7 mouse cellular contexts compared by ENCODE assay signal in the genomic region with DNA sequence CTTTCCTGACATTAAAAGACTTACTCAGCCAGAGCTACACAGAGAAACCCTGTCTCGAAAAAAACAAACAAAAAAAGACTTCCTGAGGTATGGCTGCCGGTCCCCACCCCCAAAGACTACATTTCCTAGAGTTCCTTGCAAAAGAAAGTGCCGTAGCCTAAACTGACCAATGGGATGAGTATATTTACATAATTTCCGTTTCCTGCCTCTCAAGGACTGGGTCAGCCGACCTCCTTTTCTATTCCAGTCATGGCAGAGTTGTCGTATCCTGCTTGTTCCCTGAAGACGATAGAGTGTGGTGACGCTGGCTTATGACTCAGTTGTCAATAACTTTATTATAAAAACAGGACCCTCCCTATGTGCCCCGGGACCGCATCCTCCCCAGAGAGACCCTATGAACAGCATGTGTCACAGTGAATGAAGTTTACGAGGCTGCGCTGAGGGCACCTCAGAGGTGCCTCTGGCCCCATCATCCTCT. TPM values are rescaled to one million over a fixed set of nuclear protein-coding genes. Genes with fewer than 3 reads are reported as not detected.
DNase-seq lines count a peak whose midpoint lies in the region; ATAC-seq and TF ChIP-seq lines count a peak whose summit lies in the region.

No protein-coding gene starts in this region.

- H3K27ac ChIP-seq in MEL (ENCODE audit: control insufficient read depth, low read depth, low read length): peak overlapping the region; percentile 87
- H3K27ac ChIP-seq in brown adipose tissue, adult 24 weeks (replicated peaks; ENCODE audit: low read depth, low read length): peak overlapping the region; percentile 94
- no peak overlapping the region for H3K27ac ChIP-seq in forebrain, embryonic 11.5 days (ENCODE audit: low read depth, low read length)
- H3K27ac ChIP-seq in hindbrain, embryonic 14.5 days: peak overlapping the region; percentile 70

- peak; percentile 63 to 94; a peak in 3 of 4 replicates for TF ChIP-seq POLR2A in MEL (IDR thresholded peaks at IDR 0.05; ENCODE audit: control insufficient read depth in 1 of 2, insufficient read depth in 1 of 2, low read depth in 1 of 2, low read length in 2 of 2, poor library complexity in 1 of 2)

- no peak for TF ChIP-seq EP300 in MEL (IDR thresholded peaks at IDR 0.05; ENCODE audit: low read depth in 1 of 2, low read length in 2 of 2)

- peak; percentile 93 for DNase-seq in MEL (ENCODE audit: low read depth, low spot score)
- DNase-seq in forebrain, embryonic 11.5 days (ENCODE audit: low spot score): no peak
- peak; percentile 83 for DNase-seq in hindbrain, embryonic 14.5 days (ENCODE audit: low spot score)
- peak; percentile 77 for DNase-seq in left cerebral cortex, adult 11 months (ENCODE audit: low spot score)
- DNase-seq in lung, postnatal 36 days: peak; percentile 91
- DNase-seq in right cerebral cortex, postnatal 10 days (ENCODE audit: low spot score in 2 of 2): peak; percentile 83 to 89

- WGBS in forebrain, embryonic 11.5 days: 26% methylated on average over 12 of the region's 12 CpGs
- WGBS in hindbrain, embryonic 14.5 days: 22% methylated on average over 12 of the region's 12 CpGs

- H3K9me3 ChIP-seq in MEL (replicated peaks; ENCODE audit: insufficient read depth, low read length): no peaks in the 10 kb centered on the region
- no peaks in the 10 kb centered on the region for H3K9me3 ChIP-seq in forebrain, embryonic 11.5 days (ENCODE audit: control insufficient read depth, low read length)
- H3K9me3 ChIP-seq in hindbrain, embryonic 14.5 days (ENCODE audit: control insufficient read depth, low read length): no peaks in the 10 kb centered on the region

- H3K4me1 ChIP-seq in MEL (ENCODE audit: control insufficient read depth in 1 of 2, insufficient read depth in 2 of 2, low read length in 2 of 2): peaks cover 0 to 14% of the 10 kb centered on the region in 2 experiments; a peak in 2 of 4 replicates
- H3K4me1 ChIP-seq in brown adipose tissue, adult 24 weeks (ENCODE audit: control insufficient read depth, insufficient read depth, insufficient read length, low read length): peaks cover 8% of the 10 kb centered on the region
- H3K4me1 ChIP-seq in forebrain, embryonic 11.5 days (replicated peaks; ENCODE audit: control insufficient read depth, insufficient read depth, low read length): no peaks in the 10 kb centered on the region
- H3K4me1 ChIP-seq in hindbrain, embryonic 14.5 days (replicated peaks; ENCODE audit: control insufficient read depth, insufficient read depth, low read length): no peaks in the 10 kb centered on the region; the same call in 1 of the 2 replicates

- peak overlapping the region; percentile 88 for H3K9ac ChIP-seq in MEL (ENCODE audit: control insufficient read depth, low read depth, low read length, poor library complexity, severe bottlenecking)
- H3K9ac ChIP-seq in forebrain, embryonic 11.5 days (ENCODE audit: low read length): peak overlapping the region; percentile 46
- H3K9ac ChIP-seq in hindbrain, embryonic 14.5 days: peak overlapping the region; percentile 55

- TF ChIP-seq RAD21 in MEL (IDR thresholded peaks at IDR 0.05; ENCODE audit: low read depth, low read length): no peak

- peak; percentile 85 for ATAC-seq in forebrain, embryonic 11.5 days (replicated peaks; ENCODE audit: low FRiP score)
- ATAC-seq in hindbrain, embryonic 14.5 days (ENCODE audit: low FRiP score): peak; percentile 87

- peaks cover 0 to 7% of the 10 kb centered on the region in 2 experiments; a peak in 3 of 4 replicates for H3K36me3 ChIP-seq in MEL (ENCODE audit: control insufficient read depth in 1 of 2, insufficient read depth in 2 of 2, low read length in 2 of 2)
- H3K36me3 ChIP-seq in forebrain, embryonic 11.5 days (ENCODE audit: control insufficient read depth, insufficient read depth, low read length): no peaks in the 10 kb centered on the region
- H3K36me3 ChIP-seq in hindbrain, embryonic 14.5 days (replicated peaks; ENCODE audit: control insufficient read depth, insufficient read depth): peaks cover 11% of the 10 kb centered on the region

- TF ChIP-seq CTCF in MEL (IDR thresholded peaks at IDR 0.05 in 2 of 3, conservative IDR thresholded peaks at IDR 0.05 in 1 of 3; ENCODE audit: control insufficient read depth in 1 of 3, insufficient read depth in 1 of 3, low read depth in 2 of 3, low read length in 3 of 3, poor library complexity in 1 of 3, severe bottlenecking in 1 of 3): no peak

- peaks cover 2% of the 10 kb centered on the region; the same call in 1 of the 2 replicates for H3K79me2 ChIP-seq in MEL (ENCODE audit: control insufficient read depth, insufficient read depth, low read length, poor library complexity)

- H3K4me2 ChIP-seq in forebrain, embryonic 11.5 days (ENCODE audit: low read depth, low read length, severe bottlenecking): peak overlapping the region; percentile 55
- H3K4me2 ChIP-seq in hindbrain, embryonic 14.5 days (replicated peaks): peak overlapping the region; percentile 56

- H3K4me3 ChIP-seq in MEL (ENCODE audit: control insufficient read depth in 1 of 2, insufficient read depth in 1 of 2, low read depth in 2 of 2, low read length in 2 of 2): peak overlapping the region; percentile 72 to 74
- H3K4me3 ChIP-seq in brown adipose tissue, adult 24 weeks (ENCODE audit: insufficient read depth, low read depth, low read length): peak overlapping the region; percentile 61
- H3K4me3 ChIP-seq in forebrain, embryonic 11.5 days (ENCODE audit: low read depth, low read length): peak overlapping the region; percentile 27
- peak overlapping the region; percentile 29 for H3K4me3 ChIP-seq in hindbrain, embryonic 14.5 days (replicated peaks; ENCODE audit: low read length)

- no peaks in the 10 kb centered on the region for H3K27me3 ChIP-seq in MEL (ENCODE audit: control insufficient read depth in 1 of 2, insufficient read depth in 2 of 2, low read length in 2 of 2)
- no peaks in the 10 kb centered on the region for H3K27me3 ChIP-seq in forebrain, embryonic 11.5 days (ENCODE audit: control insufficient read depth, insufficient read depth, low read length)
- H3K27me3 ChIP-seq in hindbrain, embryonic 14.5 days (ENCODE audit: control insufficient read depth, insufficient read depth, low read length): no peaks in the 10 kb centered on the region

TF ChIP-seq in MEL, 35 proteins besides CTCF, POLR2A, EP300 and RAD21 (continues in another document):
- TF ChIP-seq SIN3A (IDR thresholded peaks at IDR 0.05; ENCODE audit: low read length) (peak; percentile 75), CHD1 (IDR thresholded peaks at IDR 0.05; ENCODE audit: low read depth, low read length) (no peak), UBTF (IDR thresholded peaks at IDR 0.05; ENCODE audit: borderline replicate concordance, insufficient read depth, low read depth, low read length) (no peak), JUND (IDR thresholded peaks at IDR 0.05; ENCODE audit: low read depth, low read length) (no peak), HCFC1 (IDR thresholded peaks at IDR 0.05; ENCODE audit: low read depth, low read length) (peak; percentile 97), MYC (IDR thresholded peaks at IDR 0.05; ENCODE audit: low read depth, low read length) (no peak), MAX (IDR thresholded peaks at IDR 0.05; ENCODE audit: low read length) (0 out of 2 replicates have a peak, but pooled peaks have one; percentile 13), ZKSCAN1 (IDR thresholded peaks at IDR 0.05; ENCODE audit: low read depth, low read length) (no peak)

RNA-seq across cellular contexts. Expression of gene Ticam1, which starts 7.4 kb away (rescaled TPM):
- 3.5 and 4.6 TPM in 2 replicates for total RNA-seq in MEL (2012; rRNA removed)
- polyA plus RNA-seq in MEL (2012; ENCODE audit: insufficient read depth in 1 of 2, insufficient read length in 2 of 2, low read depth in 1 of 2, low replicate concordance in 2 of 2, missing spikeins in 1 of 2): 1 to 10 TPM in 1 of 2 experiments, not detected in 1; 8.7 TPM
- polyA plus RNA-seq in brown adipose tissue, adult 24 weeks (2012; ENCODE audit: insufficient read depth, insufficient read length, missing spikeins): 9.2 and 10.5 TPM in 2 replicates
- polyA plus RNA-seq in forebrain, embryonic 11.5 days (2014; fragmentation: Nextera tagmentation; extraction: Ambion mirVana): 2.5 and 3.0 TPM in 2 replicates
- 1.4 and 1.5 TPM in 2 replicates for polyA plus RNA-seq in hindbrain, embryonic 14.5 days (2014; fragmentation: Nextera tagmentation; extraction: Ambion mirVana)

RNA-seq across cellular contexts. Expression of gene Fem1a, which starts 12.6 kb away (rescaled TPM):
- 16.2 and 21.5 TPM in 2 replicates for total RNA-seq in MEL (2012; rRNA removed)
- polyA plus RNA-seq in MEL (2012; ENCODE audit: insufficient read depth in 1 of 2, insufficient read length in 2 of 2, low read depth in 1 of 2, low replicate concordance in 2 of 2, missing spikeins in 1 of 2): 10 to 100 TPM in 1 of 2 experiments, not detected in 1; 17.1 TPM
- 16.3 and 18.4 TPM in 2 replicates for polyA plus RNA-seq in brown adipose tissue, adult 24 weeks (2012; ENCODE audit: insufficient read depth, insufficient read length, missing spikeins)
- polyA plus RNA-seq in forebrain, embryonic 11.5 days (2014; fragmentation: Nextera tagmentation; extraction: Ambion mirVana): 16.5 and 16.6 TPM in 2 replicates
- polyA plus RNA-seq in hindbrain, embryonic 14.5 days (2014; fragmentation: Nextera tagmentation; extraction: Ambion mirVana): 21.0 and 21.8 TPM in 2 replicates

RNA-seq across cellular contexts. Expression of gene Plin3, which starts 23.5 kb away (rescaled TPM):
- total RNA-seq in MEL (2012; rRNA removed): 6.6 and 7.6 TPM in 2 replicates
- 10 to 100 TPM in 1 of 2 experiments, not detected in 1; 13.1 TPM for polyA plus RNA-seq in MEL (2012; ENCODE audit: insufficient read depth in 1 of 2, insufficient read length in 2 of 2, low read depth in 1 of 2, low replicate concordance in 2 of 2, missing spikeins in 1 of 2)
- polyA plus RNA-seq in brown adipose tissue, adult 24 weeks (2012; ENCODE audit: insufficient read depth, insufficient read length, missing spikeins): 62.9 and 78.2 TPM in 2 replicates
- 37.5 and 44.6 TPM in 2 replicates for polyA plus RNA-seq in forebrain, embryonic 11.5 days (2014; fragmentation: Nextera tagmentation; extraction: Ambion mirVana)
- 13.9 and 16.4 TPM in 2 replicates for polyA plus RNA-seq in hindbrain, embryonic 14.5 days (2014; fragmentation: Nextera tagmentation; extraction: Ambion mirVana)

RNA-seq across cellular contexts. Expression of gene Arrdc5, which starts 30.9 kb away (rescaled TPM):
- total RNA-seq in MEL (2012; rRNA removed): not detected in 2 replicates
- polyA plus RNA-seq in MEL (2012; ENCODE audit: insufficient read depth in 1 of 2, insufficient read length in 2 of 2, low read depth in 1 of 2, low replicate concordance in 2 of 2, missing spikeins in 1 of 2): not detected
- not detected in 2 replicates for polyA plus RNA-seq in brown adipose tissue, adult 24 weeks (2012; ENCODE audit: insufficient read depth, insufficient read length, missing spikeins)
- not detected in 2 replicates for polyA plus RNA-seq in forebrain, embryonic 11.5 days (2014; fragmentation: Nextera tagmentation; extraction: Ambion mirVana)
- not detected in 2 replicates for polyA plus RNA-seq in hindbrain, embryonic 14.5 days (2014; fragmentation: Nextera tagmentation; extraction: Ambion mirVana)

RNA-seq across cellular contexts. Expression of gene Uhrf1, which starts 33.9 kb away (rescaled TPM):
- 185 and 201 TPM in 2 replicates for total RNA-seq in MEL (2012; rRNA removed)
- polyA plus RNA-seq in MEL (2012; ENCODE audit: insufficient read depth in 1 of 2, insufficient read length in 2 of 2, low read depth in 1 of 2, low replicate concordance in 2 of 2, missing spikeins in 1 of 2): 100 to 1,000 TPM; 115 to 133 TPM
- 2.7 and 3.3 TPM in 2 replicates for polyA plus RNA-seq in brown adipose tissue, adult 24 weeks (2012; ENCODE audit: insufficient read depth, insufficient read length, missing spikeins)
- 197 and 223 TPM in 2 replicates for polyA plus RNA-seq in forebrain, embryonic 11.5 days (2014; fragmentation: Nextera tagmentation; extraction: Ambion mirVana)
- 14.1 and 15.9 TPM in 2 replicates for polyA plus RNA-seq in hindbrain, embryonic 14.5 days (2014; fragmentation: Nextera tagmentation; extraction: Ambion mirVana)
